Mouse (Mus musculus) midbrain, embryonic 13.5 days (tissue): ENCODE data around the gene Mfsd2a. TPM values are rescaled to one million over a fixed set of nuclear protein-coding genes. Genes with fewer than 3 reads are reported as not detected.

Experiments
- ATAC-seq: fragments of 200-750 bp; cut with Nextera tagmentation; 2 replicates; pipeline ENCODE4 v1.8.0; 2017; ENCODE audit warnings: mild to moderate bottlenecking, moderate TSS enrichment, moderate library complexity
- H3K27ac ChIP-seq: fragments of 300-500 bp; sonication (generic); 2 replicates; pipeline ENCODE4 v1.5.1; 2015; ENCODE audit warnings: inconsistent platforms, mild to moderate bottlenecking, moderate library complexity
- H3K27me3 ChIP-seq: fragments of 300-500 bp; sonication (generic); 2 replicates; pipeline ENCODE4 v1.6.1; 2015; ENCODE audit warnings: mild to moderate bottlenecking, inconsistent platforms
- H3K36me3 ChIP-seq: fragments of 300-500 bp; sonication (generic); 2 replicates; pipeline ENCODE4 v1.6.1; 2015; ENCODE audit warnings: mild to moderate bottlenecking, inconsistent platforms
- H3K4me1 ChIP-seq: fragments of 300-500 bp; sonication (generic); replicated peaks from 2 replicates; pipeline ENCODE4 v1.6.1; 2015; ENCODE audit warnings: inconsistent platforms
- H3K4me2 ChIP-seq: fragments of 300-500 bp; sonication (generic); replicated peaks from 2 replicates; pipeline ENCODE4 v1.6.1; 2015; ENCODE audit warnings: moderate library complexity, mild to moderate bottlenecking, inconsistent platforms
- H3K4me3 ChIP-seq: fragments of 300-500 bp; sonication (generic); replicated peaks from 2 replicates; pipeline ENCODE4 v1.5.1; 2015; ENCODE audit warnings: mild to moderate bottlenecking, inconsistent platforms
- H3K9ac ChIP-seq: fragments of 300-500 bp; sonication (generic); replicated peaks from 2 replicates; pipeline ENCODE4 v1.6.1; 2015; ENCODE audit warnings: mild to moderate bottlenecking, inconsistent platforms
- H3K9me3 ChIP-seq: fragments of 300-500 bp; sonication (generic); 2 replicates; pipeline ENCODE4 v1.6.1; 2016; ENCODE audit warnings: mild to moderate bottlenecking, inconsistent platforms
- WGBS: fragments of 180-500 bp; shearing (Covaris S2); methylation state at CpG from one replicate; pipeline ENCODE4 v1.1.7; 2015; 5-methylcytosine and 5-hydroxymethylcytosine counted together
- polyA plus RNA-seq: library from polyadenylated mRNA; unstranded; fragments of >200 nt; fragmentation: Nextera tagmentation; extraction: Ambion mirVana; gene quantifications from 2 replicates; pipeline ENCODE4 v1.2.1, GENCODE M21; 2015

Gene Mfsd2a
- polyA plus RNA-seq, 1 experiment from 2014 or later, result 32.5 TPM

GRCm38 (mm10) chr4:122897750-122898149 is 63.2 kb downstream of the Mfsd2a start:
- no peak for ATAC-seq
- H3K9me3 ChIP-seq, result no peaks in the 10 kb centered on the region
- H3K4me3 ChIP-seq, result no peak overlapping the region
- H3K9ac ChIP-seq, result no peak overlapping the region
- no peaks in the 10 kb centered on the region for H3K36me3 ChIP-seq
- H3K4me1 ChIP-seq, result no peaks in the 10 kb centered on the region
- H3K27me3 ChIP-seq, result no peaks in the 10 kb centered on the region
- H3K4me2 ChIP-seq, result no peak overlapping the region
- 86% methylated on average over 4 of the region's 4 CpGs for WGBS
- H3K27ac ChIP-seq, result no peak overlapping the region

Other genes with a start within 250 kb of the Mfsd2a start
- 80.4 and 81.8 TPM in 2 replicates for gene Ppt1, start 124.9 kb downstream of the Mfsd2a start, polyA plus RNA-seq
- 73.8 and 77.2 TPM in 2 replicates for gene Cap1, start 75.1 kb downstream of the Mfsd2a start, polyA plus RNA-seq
- 95.2 and 101 TPM in 2 replicates for gene Mycl, start 34.5 kb upstream of the Mfsd2a start, polyA plus RNA-seq
- 27.6 and 30.9 TPM in 2 replicates for gene Trit1, start 55.4 kb upstream of the Mfsd2a start, polyA plus RNA-seq
- gene Bmp8b, start 144.0 kb upstream of the Mfsd2a start, polyA plus RNA-seq, result 0.13 and 0.14 TPM in 2 replicates
- gene Oxct2b, start 155.1 kb upstream of the Mfsd2a start, polyA plus RNA-seq, result 0.11 and 0.14 TPM in 2 replicates
- gene Ppie, start 178.8 kb upstream of the Mfsd2a start, polyA plus RNA-seq, result 74.2 and 77.2 TPM in 2 replicates
- 14.1 and 16.5 TPM in 2 replicates for gene Hpcal4, start 222.0 kb upstream of the Mfsd2a start, polyA plus RNA-seq
- gene Nt5c1a, start 240.3 kb upstream of the Mfsd2a start, polyA plus RNA-seq, result not detected in 2 replicates